ENCODE assay signal across 8 mouse cellular contexts in genomic region chr8:63258812-63259385, GRCm38 (mm10).
"Had no signal": no experiment of that assay in that cellular context is flagged by ENCODE, and none has a peak within 500 bp of the region (broad histone marks: within the 10 kb centered on the region; RNA-seq: fewer than 3 reads in every experiment).

No protein-coding gene starts in this region.

- H3K9ac ChIP-seq: limb, embryonic 13.5 days; liver, embryonic 14.5 days; midbrain, embryonic 15.5 days; neural tube, embryonic 12.5 days had no signal

- H3K9me3 ChIP-seq: limb, embryonic 13.5 days; midbrain, embryonic 15.5 days; neural tube, embryonic 12.5 days had no signal

- H3K27me3 ChIP-seq: limb, embryonic 13.5 days; midbrain, embryonic 15.5 days; neural tube, embryonic 12.5 days had no signal

- H3K4me2 ChIP-seq: limb, embryonic 13.5 days; midbrain, embryonic 15.5 days; neural tube, embryonic 12.5 days had no signal

- DNase-seq: left cerebral cortex, postnatal 4 days; lung, adult 18-20 months; thymus, postnatal 4 days had no signal

- H3K4me1 ChIP-seq: limb, embryonic 13.5 days; neural tube, embryonic 12.5 days had no signal

- H3K4me3 ChIP-seq: limb, embryonic 13.5 days; midbrain, embryonic 15.5 days; neural tube, embryonic 12.5 days had no signal

- ATAC-seq: midbrain, embryonic 15.5 days had no signal

- H3K36me3 ChIP-seq: limb, embryonic 13.5 days; midbrain, embryonic 15.5 days; neural tube, embryonic 12.5 days had no signal

- H3K27ac ChIP-seq: limb, embryonic 13.5 days; liver, embryonic 14.5 days; midbrain, embryonic 15.5 days; neural tube, embryonic 12.5 days; stomach, postnatal 0 days had no signal
